Mouse (Mus musculus) granulocyte monocyte progenitor cell, adult 5-6 weeks (primary cell): ENCODE results near the gene Mtcl1. TPM values are rescaled to one million over a fixed set of nuclear protein-coding genes. Genes with fewer than 3 reads are reported as not detected.

Experiments
- ATAC-seq: replicated peaks from 2 replicates; pipeline ENCODE4 v1.8.0; 2016; ENCODE audit warnings: mild to moderate bottlenecking, moderate TSS enrichment, inconsistent platforms; ENCODE audit not compliant: poor library complexity, severe bottlenecking
- total RNA-seq, 2 experiments: library from RNA; stranded (forward) in 1 of 2; stranded (reverse) in 1 of 2; fragments of 200-712, 200-1000 nt in 1 of 2; fragments of >200 nt in 1 of 2; fragmentation: Nextera tagmentation in 1 of 2; gene quantifications; 2 replicates each; pipeline ENCODE4 v1.2.3; 2014 to 2017

Gene Mtcl1
- total RNA-seq, 2 experiments from 2014 or later: not detected

DNA sequence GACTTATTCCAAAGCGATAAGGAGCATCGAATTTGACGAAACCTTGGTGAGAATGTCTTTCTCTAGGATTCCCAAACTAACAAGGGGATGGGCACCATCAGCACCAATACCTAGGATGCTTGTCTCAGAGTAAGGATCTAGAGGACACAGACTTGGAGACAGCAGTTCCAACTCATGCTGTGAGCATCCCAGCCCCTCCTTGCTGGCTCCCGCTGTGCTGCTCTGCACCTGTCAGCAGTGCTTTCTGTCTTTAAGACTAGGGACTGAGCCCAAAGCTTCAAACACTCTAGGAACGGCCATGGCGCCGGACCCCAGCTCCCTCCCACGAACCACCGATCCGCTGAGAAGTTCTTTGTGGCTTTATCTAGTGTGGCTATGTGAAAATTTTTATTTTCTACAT is 114.0 kb downstream of the Mtcl1 start:
- ATAC-seq: no peak

DNA sequence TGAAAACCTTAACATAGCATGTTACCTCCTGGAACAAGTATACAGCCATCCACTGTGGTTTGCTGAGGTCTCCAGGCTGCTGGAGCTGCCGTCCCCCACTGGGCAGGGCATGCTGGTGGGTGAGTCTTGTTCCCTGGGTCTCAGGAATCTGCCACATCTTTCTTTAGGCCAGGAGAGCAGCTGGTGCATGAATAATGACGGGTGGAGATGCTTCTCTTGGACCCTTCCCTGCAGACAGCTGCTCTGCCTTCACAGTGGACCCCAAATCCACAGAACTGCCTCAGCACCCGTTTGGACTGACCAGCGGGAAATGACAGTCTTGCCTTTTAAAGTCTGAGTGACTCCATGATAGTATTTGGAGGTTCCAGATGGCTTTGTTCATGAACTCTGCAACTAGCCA is 114.7 kb downstream of the Mtcl1 start:
- no peak for ATAC-seq

DNA sequence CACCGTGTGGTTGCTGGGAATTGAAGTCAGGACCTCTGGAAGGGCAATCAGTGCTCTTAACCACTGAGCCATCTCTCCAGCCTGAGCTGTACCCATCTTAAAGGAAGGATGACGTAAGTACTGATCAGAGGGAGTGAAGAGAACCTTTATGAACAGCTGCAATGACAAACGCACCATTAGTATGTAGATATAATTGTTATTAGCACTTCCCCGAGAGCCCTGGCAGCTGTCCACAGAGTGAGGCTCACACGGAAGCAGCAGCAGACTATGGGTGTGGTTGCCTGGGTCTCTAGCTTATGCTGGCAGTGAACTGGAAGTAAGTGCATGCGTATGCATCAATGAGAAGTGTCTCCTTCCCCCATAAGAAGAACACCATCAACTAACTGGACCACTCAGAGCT is 118.3 kb downstream of the Mtcl1 start:
- ATAC-seq: no peak

DNA sequence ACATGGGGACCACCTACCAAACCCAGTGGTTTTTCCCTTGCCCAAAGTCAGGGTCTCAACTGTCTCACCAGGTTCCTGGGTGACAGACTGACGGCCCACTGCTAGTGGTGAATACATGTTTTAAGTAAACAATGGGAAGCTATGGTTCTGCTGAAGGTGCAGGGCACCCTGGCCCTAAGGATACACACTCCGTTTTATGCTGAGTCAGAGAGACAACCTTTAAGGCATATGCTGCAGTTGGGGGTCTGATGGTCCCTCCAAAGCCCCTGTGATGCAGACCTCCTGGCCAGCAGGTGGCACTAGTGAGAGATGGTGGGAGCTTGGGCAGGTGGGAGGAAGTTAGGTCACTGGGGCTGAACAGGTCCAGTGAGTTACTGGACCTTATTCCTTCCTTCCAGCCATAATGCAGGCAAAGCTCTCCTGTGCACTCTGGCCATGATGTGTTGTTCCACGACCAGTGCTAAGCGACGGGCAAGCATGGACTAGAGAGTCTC is 123.0 kb downstream of the Mtcl1 start:
- no peak for ATAC-seq

DNA sequence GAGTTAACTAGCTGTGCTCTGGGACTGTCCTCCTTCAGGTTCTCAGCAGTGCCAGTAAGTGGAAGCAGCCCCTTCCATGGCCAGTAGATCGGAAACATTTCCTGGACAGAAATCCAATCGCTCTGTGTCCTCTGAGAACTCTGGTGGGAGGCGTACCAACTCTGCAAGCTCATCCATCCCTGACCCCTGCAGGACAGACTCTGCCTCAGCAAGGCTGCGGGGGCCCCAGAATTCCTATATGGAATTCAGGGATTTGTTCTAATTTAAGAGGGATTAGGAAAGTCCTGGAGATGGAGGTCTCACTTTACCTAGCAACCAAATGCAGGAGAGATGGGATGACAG is 123.4 kb downstream of the Mtcl1 start:
- no peak for ATAC-seq

DNA sequence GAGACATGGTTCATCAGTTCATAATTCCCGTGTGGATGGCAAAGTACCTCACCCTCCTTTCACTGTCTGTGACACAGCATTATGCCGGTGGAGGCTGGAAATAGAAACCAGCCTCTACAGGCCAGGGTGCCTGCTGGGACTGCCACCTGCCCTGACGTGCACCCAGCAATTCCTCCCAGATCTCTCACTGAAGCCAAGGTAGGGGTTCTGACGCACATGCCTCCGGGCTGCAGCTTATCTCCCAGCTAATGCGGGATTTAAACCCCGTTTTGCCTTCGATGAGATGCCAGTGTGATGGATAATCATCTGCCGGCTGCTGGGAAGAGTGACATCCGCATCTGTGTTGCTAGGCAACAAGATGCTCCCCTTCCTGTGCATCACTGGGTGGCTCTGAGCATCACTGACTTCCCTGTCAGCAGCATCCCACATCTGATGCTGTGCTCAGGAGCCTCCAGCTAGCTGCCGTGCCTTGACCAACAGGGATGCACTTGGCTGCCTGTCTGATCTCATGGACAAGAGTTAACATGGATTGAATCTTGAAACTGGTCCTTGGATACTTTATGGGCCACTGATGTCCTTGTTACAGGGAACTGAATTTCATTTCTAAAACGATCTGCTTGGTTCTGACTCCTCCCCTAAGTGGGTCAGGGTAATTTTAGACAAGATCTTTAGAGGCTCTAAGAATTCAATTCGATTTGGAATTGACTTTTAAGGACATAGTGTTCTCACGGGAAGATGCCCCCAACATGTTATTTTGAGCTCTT is 123.9 kb downstream of the Mtcl1 start:
- no peak for ATAC-seq

DNA sequence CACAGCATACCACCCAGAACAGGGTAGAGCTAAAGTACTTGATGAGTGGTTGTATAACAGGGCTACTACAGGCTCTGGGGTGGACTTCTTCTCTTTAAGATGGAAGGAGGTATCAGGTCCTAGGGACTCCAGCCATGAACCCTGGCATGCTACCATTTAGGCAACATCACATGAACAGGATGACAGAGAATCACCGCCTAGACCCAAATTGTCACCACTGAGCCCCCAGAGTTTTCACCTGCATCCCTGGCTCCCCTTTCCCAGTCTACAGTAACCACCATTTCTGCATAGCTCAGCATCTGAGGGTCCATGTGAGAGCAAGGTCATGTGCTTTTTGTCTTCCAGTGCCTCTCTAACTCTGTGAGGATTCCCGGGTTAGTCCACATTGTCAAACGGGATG is 124.7 kb downstream of the Mtcl1 start:
- ATAC-seq: no peak

DNA sequence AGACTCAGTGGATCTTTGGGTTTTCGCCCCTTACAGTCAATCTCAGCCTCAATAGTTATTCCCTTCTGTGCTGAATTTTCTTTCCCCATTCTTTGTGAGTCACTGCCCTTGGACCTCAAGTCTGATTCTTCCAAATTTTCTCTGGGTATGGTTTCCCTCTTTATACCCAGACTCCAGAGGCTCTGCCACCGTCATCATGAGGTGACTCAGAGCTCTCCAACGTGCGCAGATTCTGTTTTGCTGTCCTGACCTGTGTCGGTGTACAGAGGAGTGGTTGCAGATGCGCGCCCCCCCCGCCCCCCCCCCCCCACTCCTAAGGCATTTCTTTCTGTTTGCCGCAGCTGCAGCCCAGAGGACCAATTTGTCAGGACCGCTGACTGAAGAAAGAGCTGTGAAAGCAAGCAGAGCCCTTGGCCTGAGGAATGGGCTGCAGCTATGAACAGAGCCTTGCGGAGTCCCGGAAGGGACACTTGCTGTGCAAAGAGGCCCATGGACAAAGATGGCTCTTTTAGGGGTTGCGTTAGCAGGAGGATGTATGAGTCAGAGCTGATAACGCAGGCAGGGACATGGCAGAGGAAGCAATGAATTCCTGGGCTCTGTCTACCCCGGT is 126.8 kb downstream of the Mtcl1 start:
- no peak for ATAC-seq

DNA sequence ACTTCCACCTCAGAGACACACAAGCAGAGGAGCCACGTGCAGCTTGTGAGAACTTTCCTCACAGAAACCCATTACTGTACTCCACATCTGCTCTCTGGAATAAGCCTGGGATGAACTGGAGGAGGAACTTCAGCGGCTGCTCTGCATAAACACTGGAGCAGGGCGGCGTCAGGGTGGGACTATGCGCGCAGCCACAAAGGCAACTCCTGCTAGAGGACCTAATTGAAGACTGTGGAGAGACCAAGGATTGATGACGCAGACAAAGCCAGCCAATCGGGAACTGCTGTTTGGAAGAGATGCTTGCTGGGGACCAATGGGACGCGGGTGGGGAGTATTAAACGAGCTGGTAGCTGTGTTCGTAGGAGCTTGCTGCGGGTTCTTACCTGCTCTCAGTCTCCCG is 127.6 kb downstream of the Mtcl1 start:
- no peak for ATAC-seq

DNA sequence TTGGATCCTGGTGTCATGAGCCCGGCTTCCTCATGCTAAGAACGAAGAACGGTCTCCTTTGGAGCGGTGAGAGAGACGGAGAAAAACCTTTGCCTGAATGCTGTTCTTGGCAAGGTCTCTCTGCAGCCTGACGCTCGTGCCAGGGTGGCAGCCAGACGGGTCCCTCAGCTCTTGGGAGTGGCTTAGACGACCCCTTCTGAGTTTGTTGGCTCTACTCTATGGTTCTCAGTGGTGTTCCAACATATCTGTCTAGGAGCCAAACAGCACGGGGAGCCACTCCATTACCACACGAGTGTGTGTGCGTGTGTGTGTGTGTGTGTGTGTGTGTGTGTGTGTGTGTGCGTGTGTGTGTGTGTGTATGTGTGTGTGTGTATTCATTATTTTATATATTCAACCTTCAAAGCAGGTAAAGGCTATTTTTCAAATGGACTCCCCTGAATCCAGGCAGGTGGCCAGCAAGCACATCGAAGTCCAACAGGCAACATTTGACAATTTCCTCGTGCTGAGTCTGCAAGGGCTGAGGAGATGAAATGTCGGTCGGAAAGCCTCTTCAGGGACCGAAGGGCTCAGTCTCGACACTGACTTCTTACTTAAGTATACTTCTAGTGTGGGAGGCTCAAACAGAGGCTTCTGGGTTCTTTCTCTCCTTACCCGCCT is 128.7 kb downstream of the Mtcl1 start:
- ATAC-seq: no peak

DNA sequence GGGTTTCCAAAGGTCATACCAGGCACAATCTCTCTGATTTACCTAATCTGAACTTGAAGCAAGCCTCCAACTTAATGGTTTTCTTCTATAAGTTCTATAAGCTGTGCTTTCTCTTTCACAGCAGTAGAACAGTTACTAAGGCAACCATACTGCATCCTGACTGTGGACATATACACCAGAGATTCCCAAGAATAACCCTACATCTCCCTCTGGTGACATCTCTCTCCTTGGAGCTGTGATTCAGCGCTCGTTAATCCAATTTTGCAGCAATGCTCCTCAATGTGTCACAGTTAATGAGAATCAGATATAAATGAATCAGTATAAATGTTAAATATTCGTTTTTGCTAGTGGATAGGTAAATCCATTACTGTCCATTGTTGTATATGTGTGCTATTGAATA is 131.5 kb downstream of the Mtcl1 start:
- no peak for ATAC-seq

DNA sequence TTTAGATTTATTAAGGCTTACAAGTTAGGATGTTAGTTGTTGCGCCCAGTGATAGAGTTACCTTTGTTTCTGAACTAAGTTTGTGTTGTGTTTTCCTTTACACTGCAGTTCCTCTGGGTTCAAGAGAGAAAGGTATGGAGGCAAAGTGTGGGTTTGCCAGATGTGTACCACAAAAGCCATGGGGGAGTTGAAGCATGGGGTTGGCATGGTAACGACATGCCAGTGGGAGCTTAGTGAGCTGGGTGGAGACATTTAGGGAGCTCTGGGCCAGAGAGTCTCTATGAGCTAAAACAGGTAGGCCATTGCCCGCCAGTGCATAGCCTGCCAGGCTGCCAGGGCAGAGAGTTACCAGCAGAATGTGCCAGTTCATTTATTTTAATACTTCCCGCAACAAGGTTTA is 132.0 kb downstream of the Mtcl1 start:
- ATAC-seq: no peak

DNA sequence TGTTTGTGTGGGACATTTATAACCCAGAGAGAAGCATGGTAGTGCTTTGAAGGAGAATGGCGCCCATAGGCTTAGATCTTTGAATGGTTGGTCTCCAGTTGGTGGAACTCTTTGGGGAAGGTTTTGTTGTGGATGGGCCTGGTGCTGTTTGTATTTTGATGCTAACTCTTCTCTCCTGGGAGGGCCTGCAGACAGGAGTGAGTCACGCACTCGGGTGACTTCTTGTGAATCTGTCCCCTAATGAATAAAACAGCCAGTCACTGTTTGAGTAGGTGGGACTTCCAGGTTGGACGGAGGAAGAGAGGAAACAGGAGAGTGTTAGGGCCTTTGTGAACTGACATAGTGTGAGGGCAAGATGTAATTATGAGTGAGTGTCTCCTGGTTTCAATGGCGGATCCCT is 132.4 kb downstream of the Mtcl1 start:
- ATAC-seq: no peak

DNA sequence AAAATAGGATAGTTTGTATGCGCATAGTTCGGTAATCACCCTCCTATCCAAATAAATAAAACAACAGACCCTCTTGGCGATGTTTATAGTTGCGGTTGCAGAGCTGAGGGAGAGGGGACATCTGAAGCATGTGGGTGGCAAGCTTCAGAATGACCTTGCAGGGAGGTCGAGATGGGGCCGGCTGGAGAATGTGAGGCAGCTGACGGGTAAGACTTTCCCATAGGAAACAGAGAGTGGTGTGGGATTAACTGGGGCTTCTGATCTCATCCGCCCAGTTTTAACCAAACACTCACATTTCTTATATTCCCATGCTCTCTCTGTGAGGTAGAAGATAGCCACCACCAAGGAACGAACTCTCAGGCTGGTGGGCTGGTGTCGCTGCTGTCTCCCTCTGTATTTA is 134.1 kb downstream of the Mtcl1 start:
- ATAC-seq: no peak

DNA sequence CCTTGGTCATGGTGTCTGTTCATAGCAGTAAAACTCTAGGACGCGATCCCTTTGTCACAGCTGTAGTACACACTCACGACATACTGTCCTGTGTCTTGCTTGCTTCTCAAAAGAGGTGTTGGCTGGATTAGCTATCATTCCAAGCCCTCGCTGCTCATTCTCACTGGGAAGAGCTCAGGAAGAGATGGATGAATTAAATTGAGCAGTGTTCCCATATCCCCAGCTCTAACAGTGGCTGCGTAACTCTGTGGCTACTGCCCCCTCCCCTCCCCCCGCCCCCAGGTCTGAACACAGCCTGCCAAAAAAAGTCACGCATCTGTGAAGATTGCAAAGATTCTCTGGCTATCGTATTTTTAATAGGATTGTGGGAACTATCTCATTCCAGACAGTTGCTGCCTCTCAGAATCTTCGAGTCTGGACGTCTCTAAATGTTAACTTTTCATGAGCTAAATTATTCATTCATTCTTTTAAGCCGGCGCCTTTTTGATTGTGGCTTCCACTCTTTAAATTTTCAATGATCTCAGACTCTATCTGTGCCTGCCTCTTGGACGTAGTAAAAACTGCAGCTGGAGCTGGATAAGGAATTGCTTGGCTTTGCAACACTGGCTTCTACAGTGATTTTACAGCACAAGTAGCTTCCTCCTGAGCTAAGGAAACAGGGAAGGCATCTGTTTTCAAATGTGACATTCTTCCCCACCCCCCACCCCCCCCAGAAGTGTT is 134.8 kb downstream of the Mtcl1 start:
- ATAC-seq: no peak

DNA sequence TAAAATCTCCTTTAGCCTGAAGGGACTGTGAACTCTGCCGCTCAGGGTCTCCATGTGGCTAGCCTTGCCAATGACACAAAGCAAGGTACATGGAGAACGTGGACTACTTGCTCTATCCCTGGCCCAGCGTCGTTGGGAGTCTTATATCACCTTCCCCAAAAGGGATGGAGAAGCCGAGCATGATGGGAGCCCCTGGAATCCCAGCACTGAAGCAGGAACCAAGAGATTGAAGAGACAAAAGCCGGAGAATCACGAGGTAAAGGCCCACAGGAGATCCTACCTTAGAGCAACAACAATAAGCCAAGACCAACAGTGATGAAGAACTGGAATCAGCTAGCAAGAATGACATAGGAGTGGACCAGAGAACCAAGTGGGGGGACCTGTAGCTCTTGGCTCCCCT is 147.6 kb downstream of the Mtcl1 start:
- no peak for ATAC-seq

DNA sequence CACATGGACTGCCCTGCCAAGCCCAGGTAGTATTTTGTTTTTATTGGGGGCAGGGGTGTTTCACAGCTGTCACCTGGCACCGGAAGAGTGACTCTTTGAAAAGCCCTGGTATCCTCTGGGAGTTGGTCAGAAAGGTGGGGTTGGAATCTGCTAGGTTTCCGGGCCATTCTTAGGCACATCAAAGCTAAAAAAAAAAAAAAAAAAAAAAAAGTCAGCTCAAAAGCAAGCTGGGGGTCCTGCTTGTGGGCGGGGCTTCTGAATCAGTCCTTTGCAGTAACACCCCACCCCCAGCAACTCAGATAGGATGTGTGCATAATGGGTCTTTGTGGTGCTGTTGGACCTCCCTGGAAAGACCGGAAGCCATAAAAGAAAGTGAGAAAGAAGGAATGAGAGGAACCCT is 148.3 kb downstream of the Mtcl1 start:
- ATAC-seq: no peak

DNA sequence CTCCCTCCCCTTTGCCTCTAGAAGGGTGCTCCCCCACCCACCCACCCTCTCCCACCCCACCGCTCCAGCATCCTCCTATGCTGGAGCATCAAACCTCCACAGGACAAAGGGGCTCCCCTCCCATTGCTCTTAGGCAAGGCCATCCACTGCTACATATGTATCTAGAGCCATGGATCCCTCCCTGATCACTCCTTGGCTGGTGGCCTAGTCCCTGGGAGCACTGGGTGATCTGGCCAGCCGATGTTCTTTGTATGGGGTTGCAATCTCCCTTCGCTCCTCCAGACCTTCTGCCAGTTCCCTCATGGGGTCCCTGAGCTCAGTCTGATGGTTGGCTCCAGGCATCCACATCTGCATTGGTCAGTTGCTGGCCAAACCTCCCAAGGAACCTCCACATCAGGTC is 151.8 kb downstream of the Mtcl1 start:
- ATAC-seq: no peak

DNA sequence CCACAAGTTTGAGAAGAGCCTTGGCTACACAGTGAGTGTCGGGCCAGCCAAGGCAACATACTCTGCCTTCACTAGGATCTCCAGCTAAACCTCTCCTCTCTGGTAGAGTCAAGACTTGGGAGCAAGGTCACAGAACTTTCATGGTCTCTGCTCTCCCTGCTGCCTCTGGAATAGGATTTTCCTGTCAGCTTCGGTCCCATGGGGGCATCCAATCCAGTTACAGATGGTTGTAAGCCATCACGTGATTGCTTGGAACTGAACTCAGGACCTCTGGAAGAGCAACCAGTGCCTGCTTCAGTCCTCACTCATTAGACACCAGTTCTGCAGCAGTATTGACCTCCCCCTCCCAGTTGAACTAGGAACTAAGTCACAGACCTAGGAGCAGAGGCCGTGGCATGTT is 156.0 kb downstream of the Mtcl1 start:
- no peak for ATAC-seq

DNA sequence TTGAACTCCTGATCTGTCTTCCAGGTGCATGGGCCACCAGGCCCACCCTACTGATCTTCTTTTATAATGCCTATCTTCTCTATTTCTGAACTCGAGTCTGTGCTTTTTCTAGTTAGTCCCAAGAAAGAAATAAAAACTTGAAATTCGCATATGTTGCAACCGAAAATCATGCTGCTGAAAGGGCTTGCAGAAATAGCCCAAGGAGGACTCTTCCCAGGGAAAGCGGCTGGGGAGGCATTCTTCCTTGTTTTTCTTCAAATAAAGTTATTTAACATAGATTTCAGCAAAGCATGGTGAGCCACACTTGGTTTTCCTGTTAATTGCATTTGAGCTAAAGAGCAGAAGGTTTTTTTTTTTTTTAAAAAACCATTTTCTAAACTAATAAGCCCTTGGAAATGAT is 159.7 kb downstream of the Mtcl1 start:
- ATAC-seq: no peak
